Mouse (Mus musculus): Measurements from ENCODE around the gene Rdh5.

Gene Rdh5

GRCm38 (mm10) chr10:128909567-128910028 lies 13.1 kb downstream of the Rdh5 start:
- peak; percentile 95 to 97 for DNase-seq (ENCODE audit: inconsistent age in 2 of 2, low spot score in 1 of 2)

GRCm38 (mm10) chr10:128908778-128909448 lies 13.8 kb downstream of the Rdh5 start:
- peak in 1 of 2 experiments; percentile 38 for DNase-seq (ENCODE audit: inconsistent age in 2 of 2, low spot score in 1 of 2)

GRCm38 (mm10) chr10:128904812-128905211 lies 17.9 kb downstream of the Rdh5 start:
- DNase-seq (ENCODE audit: inconsistent age in 2 of 2, low spot score in 1 of 2): no peak

- DNase-seq (ENCODE audit: inconsistent age in 2 of 2, low spot score in 1 of 2): no peak
These were observed 20.2 kb downstream of the Rdh5 start for GRCm38 (mm10) chr10:128902409-128902988.

- no peak for DNase-seq (ENCODE audit: inconsistent age in 2 of 2, low spot score in 1 of 2)
These were observed 21.3 kb downstream of the Rdh5 start for GRCm38 (mm10) chr10:128901409-128901808.

- no peak for DNase-seq (ENCODE audit: inconsistent age in 2 of 2, low spot score in 1 of 2)
These were observed 22.0 kb downstream of the Rdh5 start, which contains the start of gene Cd63 for GRCm38 (mm10) chr10:128900698-128901097. Gene Cd63, plus strand, starts transcription at chr10:128900989.

GRCm38 (mm10) chr10:128899759-128900490 lies 22.8 kb downstream of the Rdh5 start:
- no peak for DNase-seq (ENCODE audit: inconsistent age in 2 of 2, low spot score in 1 of 2)

- DNase-seq (ENCODE audit: inconsistent age in 2 of 2, low spot score in 1 of 2): no peak
These were observed 25.2 kb downstream of the Rdh5 start for GRCm38 (mm10) chr10:128897501-128897900.

- no peak for DNase-seq (ENCODE audit: inconsistent age in 2 of 2, low spot score in 1 of 2)
These were observed 25.9 kb downstream of the Rdh5 start for GRCm38 (mm10) chr10:128896807-128897206.

GRCm38 (mm10) chr10:128895952-128896693 lies 26.6 kb downstream of the Rdh5 start:
- DNase-seq (ENCODE audit: inconsistent age in 2 of 2, low spot score in 1 of 2): peak in 1 of 2 experiments; percentile 61

- peak; percentile 70 to 95 for DNase-seq (ENCODE audit: inconsistent age in 2 of 2, low spot score in 1 of 2)
These were observed 27.3 kb downstream of the Rdh5 start for GRCm38 (mm10) chr10:128895437-128895836.

- DNase-seq (ENCODE audit: inconsistent age in 2 of 2, low spot score in 1 of 2): peak in 1 of 2 experiments; percentile 54
These were observed 30.4 kb downstream of the Rdh5 start for GRCm38 (mm10) chr10:128892246-128892645.

- peak; percentile 56 to 78 for DNase-seq (ENCODE audit: inconsistent age in 2 of 2, low spot score in 1 of 2)
These were observed 31.2 kb downstream of the Rdh5 start, which contains the start of gene Gdf11 for GRCm38 (mm10) chr10:128891296-128892094. Gene Gdf11, minus strand, starts transcription at chr10:128891718.

GRCm38 (mm10) chr10:128890383-128891295 lies 32.0 kb downstream of the Rdh5 start:
- peak in 1 of 2 experiments; percentile 45 for DNase-seq (ENCODE audit: inconsistent age in 2 of 2, low spot score in 1 of 2)

GRCm38 (mm10) chr10:128889846-128890245 lies 32.8 kb downstream of the Rdh5 start:
- DNase-seq (ENCODE audit: inconsistent age in 2 of 2, low spot score in 1 of 2): no peak

GRCm38 (mm10) chr10:128888941-128889827 lies 33.5 kb downstream of the Rdh5 start:
- no peak for DNase-seq (ENCODE audit: inconsistent age in 2 of 2, low spot score in 1 of 2)

- DNase-seq (ENCODE audit: inconsistent age in 2 of 2, low spot score in 1 of 2): no peak
These were observed 40.6 kb downstream of the Rdh5 start for GRCm38 (mm10) chr10:128882067-128882466.

- peak; percentile 71 to 86 for DNase-seq (ENCODE audit: inconsistent age in 2 of 2, low spot score in 1 of 2)
These were observed 43.9 kb downstream of the Rdh5 start for GRCm38 (mm10) chr10:128878811-128879210.
